Mouse (Mus musculus): ENCODE results near the gene Arsg.

DNA sequence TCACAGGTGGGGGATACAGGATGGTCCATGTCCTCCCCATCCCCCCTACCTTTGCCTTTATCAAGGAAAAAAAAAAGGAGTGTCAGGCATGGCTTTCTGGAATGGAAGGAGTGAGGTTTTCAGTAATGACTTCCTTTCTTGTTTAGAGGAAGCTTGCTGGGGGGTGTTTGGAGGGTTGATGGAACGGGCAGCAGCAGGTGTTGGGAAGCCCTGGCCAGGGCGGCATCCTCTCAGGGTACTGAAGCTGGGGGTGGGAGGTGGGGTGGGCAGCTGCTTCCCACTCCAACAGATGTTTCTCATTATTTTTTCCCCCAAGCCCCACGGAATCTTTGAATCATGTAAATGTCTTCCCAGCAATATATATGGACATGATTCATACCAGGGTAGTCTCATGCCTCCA lies 88.3 kb downstream of the Arsg start:
- TF ChIP-seq CTCF (IDR thresholded peaks at IDR 0.05; ENCODE audit: borderline replicate concordance, extremely low read depth, insufficient read depth, insufficient read length) (no peak), POLR2A (IDR thresholded peaks at IDR 0.05; ENCODE audit: borderline replicate concordance, extremely low read depth, insufficient read depth, insufficient read length, poor library complexity, severe bottlenecking) (no peak)
